Mouse (Mus musculus) heart, postnatal 36 days (tissue): Measurements from ENCODE around the gene Sct. TPM values are rescaled to one million over a fixed set of nuclear protein-coding genes. Genes with fewer than 3 reads are reported as not detected.
A peak's percentile ranks its signal among the peaks of the same experiment; 100 is the strongest.

Experiments
- DNase-seq, 2 experiments: peaks; one replicate each; pipeline ENCODE4 v3.0.0; 2021 to 2022
- intact Hi-C: fragments of 180-260 bp; cut with DNase I; formaldehyde crosslinking; loops from one replicate; pipeline ENCODE4 v1.15.1; 2025
- total RNA-seq, 2 experiments: library from RNA; stranded (reverse); gene quantifications; 2 replicates each; pipeline ENCODE4 v1.2.3; 2021

Gene Sct
- not detected for total RNA-seq

- intact Hi-C loops, result no loop called here
- DNase-seq, result no peak
Measured at GRCm38 (mm10) chr7:141278766-141279590, at the start of gene Sct. TSS of gene Sct (minus strand) at chr7:141279133.

- DNase-seq, result no peak
- intact Hi-C loops, result loop anchor here (5.0 kb wide), 1 partner anchor 101 kb away; the partner anchor contains the start of gene Phrf1
Measured at GRCm38 (mm10) chr7:141328373-141328990, 49.5 kb upstream of the Sct start.

GRCm38 (mm10) chr7:141327469-141328372 lies 48.8 kb upstream of the Sct start, which contains the start of the genes Deaf1 and Tmem80:
TSS of gene Deaf1 (minus strand) at chr7:141327690.
TSS of gene Tmem80 (plus strand) at chr7:141327739.
- intact Hi-C loops, result loop anchor here (5.0 kb wide), 1 partner anchor 100 kb away; the partner anchor contains the start of gene Phrf1
- peak; percentile 99 for DNase-seq

- intact Hi-C loops, result loop anchor here (5.0 kb wide), 1 partner anchor 99 kb away; the partner anchor contains the start of gene Phrf1
- no peak for DNase-seq
Measured at GRCm38 (mm10) chr7:141326546-141327446, 47.9 kb upstream of the Sct start.

DNA sequence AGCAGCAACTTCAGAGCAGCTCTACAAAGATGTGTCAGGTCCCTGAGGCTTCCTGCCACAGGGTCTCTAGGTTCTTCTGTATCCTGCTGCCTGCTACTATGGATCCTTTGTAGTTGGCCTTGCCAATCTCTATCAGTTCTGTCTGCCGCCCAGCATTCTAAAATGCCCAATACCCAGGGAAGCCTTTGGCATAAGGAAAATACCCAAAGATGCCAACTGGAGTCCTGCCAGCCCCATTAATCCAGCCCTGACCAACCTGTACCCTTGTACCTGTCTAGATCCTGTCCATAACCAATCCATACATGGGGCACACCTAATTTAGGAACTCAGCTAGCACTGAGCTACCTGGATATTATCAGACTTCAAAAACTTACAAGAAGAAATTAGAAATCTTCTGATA lies 45.8 kb upstream of the Sct start:
- intact Hi-C loops, result loop anchor here (5.0 kb wide), 2 partner anchors 52 to 97 kb away; partner anchors contain the start of gene Phrf1
- no peak for DNase-seq

DNA sequence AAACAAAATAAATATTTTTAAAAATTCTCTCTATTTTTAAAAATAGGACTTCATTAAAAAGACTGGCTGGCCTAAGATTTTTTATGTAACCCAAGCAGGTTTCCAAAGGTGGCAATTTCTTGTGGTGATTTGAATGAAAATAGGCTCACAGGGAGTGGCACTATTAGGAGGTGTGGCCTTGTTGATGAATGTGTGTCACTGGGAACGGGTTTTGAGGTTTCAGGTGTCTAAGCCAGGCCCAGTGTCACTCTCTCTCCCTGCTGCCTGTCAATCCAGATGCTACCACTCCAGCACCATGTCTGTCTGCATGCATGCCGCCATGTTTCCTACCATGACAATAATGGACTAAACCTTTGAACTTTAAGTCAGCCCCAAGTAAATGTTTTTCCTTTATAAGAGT lies 40.5 kb upstream of the Sct start:
- DNase-seq, result no peak
- intact Hi-C loops, result no loop called here

GRCm38 (mm10) chr7:141317619-141318132 lies 38.7 kb upstream of the Sct start:
- DNase-seq, result no peak
- intact Hi-C loops, result no loop called here

DNA sequence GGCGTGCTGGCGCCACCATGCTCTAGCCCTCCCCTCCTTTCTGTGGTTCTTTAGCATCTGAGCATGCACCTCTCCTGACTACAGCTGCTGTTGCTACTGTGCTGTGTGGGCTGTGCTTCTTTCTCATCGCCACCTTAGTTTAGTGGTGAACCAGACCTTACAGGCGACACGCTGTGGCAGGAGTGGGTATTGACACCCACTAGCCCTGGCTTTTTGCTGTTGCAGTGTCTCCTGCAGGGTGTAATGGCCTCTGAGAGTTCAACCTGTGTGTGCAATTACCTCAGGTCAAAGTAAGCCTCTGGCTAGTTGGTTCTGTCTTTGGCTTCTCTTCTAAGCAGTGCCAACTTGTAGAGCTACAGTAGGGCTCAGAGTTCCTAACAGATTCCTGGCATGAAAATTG lies 37.0 kb upstream of the Sct start:
- intact Hi-C loops, result no loop called here
- DNase-seq, result no peak

DNA sequence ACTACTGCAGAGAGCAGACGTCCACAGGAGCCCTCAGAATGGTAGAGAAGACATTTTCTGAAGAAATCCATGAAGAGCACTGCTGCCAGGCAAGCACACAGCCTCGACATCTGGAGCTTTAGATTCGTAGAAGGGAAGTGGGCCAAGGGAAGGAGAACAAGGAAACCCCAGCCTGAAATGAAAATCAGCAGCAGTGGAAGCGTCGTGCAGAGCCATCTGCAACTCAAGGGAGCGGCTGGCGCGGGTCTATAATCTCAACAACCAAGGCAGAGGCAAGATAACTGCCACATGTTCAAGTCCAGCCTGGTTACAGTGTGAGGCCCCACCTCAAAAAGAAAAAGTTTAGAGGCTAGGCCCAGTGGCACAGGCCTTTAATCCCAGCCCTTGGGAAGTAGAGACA lies 36.1 kb upstream of the Sct start:
- DNase-seq, result no peak
- intact Hi-C loops, result no loop called here

- intact Hi-C loops, result no loop called here
- no peak for DNase-seq
Measured at GRCm38 (mm10) chr7:141314416-141314815, 35.5 kb upstream of the Sct start.

- no peak for DNase-seq
- intact Hi-C loops, result no loop called here
Measured at GRCm38 (mm10) chr7:141304537-141304936, 25.6 kb upstream of the Sct start.

- intact Hi-C loops, result no loop called here
- DNase-seq, result no peak
Measured at GRCm38 (mm10) chr7:141302702-141303268, 23.9 kb upstream of the Sct start.

- intact Hi-C loops, result no loop called here
- no peak for DNase-seq
Measured at GRCm38 (mm10) chr7:141301386-141301785, 22.5 kb upstream of the Sct start.

DNA sequence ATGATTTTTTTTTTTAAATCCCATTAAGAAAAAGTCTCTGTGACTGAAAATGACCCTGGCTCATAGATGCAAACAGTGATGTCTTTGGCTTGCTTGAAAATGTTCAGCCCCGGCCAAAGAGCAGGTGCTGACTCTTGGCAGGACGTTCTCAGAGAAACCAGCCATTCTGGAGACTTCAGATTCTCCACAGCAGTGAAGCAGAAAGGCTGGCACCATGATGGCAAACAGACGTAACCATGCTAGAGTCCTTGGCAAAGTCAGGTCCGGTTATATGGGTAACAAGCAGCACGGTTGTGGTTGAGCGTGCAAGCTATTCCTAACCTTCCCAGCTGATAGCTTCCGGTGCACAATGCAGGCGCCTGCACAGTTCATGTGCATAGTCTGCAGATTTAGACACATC lies 20.2 kb upstream of the Sct start:
- DNase-seq, result no peak
- intact Hi-C loops, result no loop called here

DNA sequence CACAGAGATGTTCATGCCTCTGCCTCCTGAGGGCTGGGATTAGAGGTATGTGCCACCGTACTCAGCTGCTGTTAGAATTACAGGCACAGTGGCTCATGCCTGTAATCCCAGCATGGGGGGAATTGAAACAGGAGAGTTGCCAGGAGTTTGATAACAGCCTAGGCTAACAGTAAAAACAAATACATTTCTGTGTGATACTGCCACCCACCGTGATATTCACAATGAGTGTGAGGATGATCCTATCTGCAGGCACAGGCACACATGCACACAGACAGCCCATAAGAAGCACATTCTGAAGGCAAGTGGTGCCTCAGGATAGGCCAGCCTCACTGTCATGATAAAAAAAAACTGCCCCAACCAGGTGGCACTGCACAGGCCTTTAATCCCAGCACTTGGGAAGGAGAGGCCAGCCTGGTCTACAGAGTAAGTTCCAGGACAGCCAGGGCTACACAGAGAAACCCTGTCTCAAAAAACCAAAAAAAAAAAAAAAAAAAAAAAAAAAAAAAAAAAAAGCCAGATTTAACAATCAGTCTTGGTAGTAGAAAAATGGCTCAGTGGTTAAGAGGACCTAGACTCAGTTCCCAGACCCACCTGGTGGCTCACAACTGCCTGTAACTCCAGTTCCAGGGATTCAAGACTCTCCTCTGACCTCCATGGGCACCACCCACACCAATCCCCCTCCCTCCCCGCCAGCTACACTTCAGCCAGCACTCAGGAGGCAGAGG lies 19.2 kb upstream of the Sct start:
- DNase-seq, result no peak
- intact Hi-C loops, result no loop called here

DNA sequence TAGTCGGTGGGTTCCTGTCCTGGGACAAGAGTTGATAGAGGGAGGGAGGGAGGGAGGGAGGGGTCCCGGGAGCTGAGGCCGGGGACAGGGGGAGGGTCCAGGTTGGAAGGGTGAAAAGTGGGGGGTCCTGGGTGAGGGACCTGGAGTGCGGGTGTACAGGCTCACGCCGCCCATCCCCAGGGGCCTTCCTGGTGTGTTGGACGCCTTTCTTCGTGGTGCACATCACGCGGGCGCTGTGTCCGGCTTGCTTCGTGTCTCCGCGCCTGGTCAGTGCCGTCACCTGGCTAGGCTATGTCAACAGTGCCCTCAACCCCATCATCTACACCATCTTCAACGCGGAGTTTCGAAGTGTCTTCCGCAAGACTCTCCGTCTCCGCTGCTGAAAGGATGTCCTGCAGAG lies 15.5 kb upstream of the Sct start:
- intact Hi-C loops, result no loop called here
- DNase-seq, result no peak

DNA sequence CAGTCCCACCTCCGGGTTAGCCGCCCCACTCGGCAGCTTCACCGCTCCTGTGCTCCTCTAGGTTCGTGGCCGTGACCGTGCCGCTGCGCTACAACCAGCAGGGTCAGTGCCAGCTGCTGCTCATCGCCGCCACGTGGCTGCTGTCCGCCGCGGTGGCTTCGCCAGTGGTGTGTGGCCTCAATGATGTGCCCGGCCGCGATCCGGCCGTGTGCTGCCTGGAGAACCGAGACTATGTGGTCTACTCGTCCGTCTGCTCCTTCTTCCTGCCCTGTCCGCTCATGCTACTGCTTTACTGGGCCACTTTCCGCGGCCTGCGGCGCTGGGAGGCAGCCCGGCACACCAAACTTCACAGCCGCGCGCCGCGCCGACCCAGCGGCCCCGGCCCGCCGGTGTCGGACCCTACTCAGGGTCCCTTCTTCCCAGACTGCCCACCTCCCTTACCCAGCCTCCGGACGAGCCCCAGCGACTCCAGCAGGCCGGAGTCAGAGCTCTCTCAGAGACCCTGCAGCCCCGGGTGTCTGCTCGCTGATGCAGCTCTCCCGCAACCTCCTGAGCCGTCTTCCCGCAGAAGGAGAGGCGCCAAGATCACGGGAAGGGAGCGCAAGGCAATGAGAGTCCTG lies 15.0 kb upstream of the Sct start:
- DNase-seq, result peak in 1 of 2 experiments; percentile 19
- intact Hi-C loops, result no loop called here
